Mouse (Mus musculus) limb, embryonic 15.5 days (tissue): ENCODE data around the gene Zfp346. TPM values are rescaled to one million over a fixed set of nuclear protein-coding genes. Genes with fewer than 3 reads are reported as not detected.

ENCODE experiments used
- ATAC-seq: fragments of 200-750 bp; cut with Nextera tagmentation; 2 replicates; pipeline ENCODE4 v1.8.0; 2017; ENCODE audit warnings: low read depth, moderate TSS enrichment; ENCODE audit not compliant: insufficient number of reproducible peaks, low FRiP score, low TSS enrichment
- H3K27ac ChIP-seq: fragments of 300-500 bp; sonication (generic); 2 replicates; pipeline ENCODE4 v1.5.1; 2015; ENCODE audit warnings: moderate library complexity, mild to moderate bottlenecking, inconsistent platforms
- H3K27me3 ChIP-seq: fragments of 300-500 bp; sonication (generic); 2 replicates; pipeline ENCODE4 v1.6.1; 2015; ENCODE audit warnings: inconsistent platforms
- H3K36me3 ChIP-seq: fragments of 300-500 bp; sonication (generic); 2 replicates; pipeline ENCODE4 v1.6.1; 2015; ENCODE audit warnings: inconsistent platforms
- H3K4me1 ChIP-seq: fragments of 300-500 bp; sonication (generic); 2 replicates; pipeline ENCODE4 v1.6.1; 2015; ENCODE audit warnings: inconsistent platforms
- H3K4me2 ChIP-seq: fragments of 300-500 bp; sonication (generic); 2 replicates; pipeline ENCODE4 v1.6.1; 2015; ENCODE audit warnings: mild to moderate bottlenecking, inconsistent platforms
- H3K4me3 ChIP-seq: fragments of 300-500 bp; sonication (generic); 2 replicates; pipeline ENCODE4 v1.5.1; 2015; ENCODE audit warnings: mild to moderate bottlenecking, inconsistent platforms
- H3K9ac ChIP-seq: fragments of 300-500 bp; sonication (generic); 2 replicates; pipeline ENCODE4 v1.6.1; 2015; ENCODE audit warnings: inconsistent platforms
- H3K9me3 ChIP-seq: fragments of 300-500 bp; sonication (generic); 2 replicates; pipeline ENCODE4 v1.6.1; 2016; ENCODE audit warnings: inconsistent platforms
- WGBS: fragments of 180-500 bp; shearing (Covaris S2); methylation state at CpG from one replicate; pipeline ENCODE4 v1.1.7; 2015; 5-methylcytosine and 5-hydroxymethylcytosine counted together
- polyA plus RNA-seq: library from polyadenylated mRNA; unstranded; fragments of >200 nt; fragmentation: Nextera tagmentation; extraction: Ambion mirVana; gene quantifications from 2 replicates; pipeline ENCODE4 v1.2.1, GENCODE M21; 2015

Gene Zfp346
- polyA plus RNA-seq, 1 experiment from 2014 or later: 26.0 TPM

DNA sequence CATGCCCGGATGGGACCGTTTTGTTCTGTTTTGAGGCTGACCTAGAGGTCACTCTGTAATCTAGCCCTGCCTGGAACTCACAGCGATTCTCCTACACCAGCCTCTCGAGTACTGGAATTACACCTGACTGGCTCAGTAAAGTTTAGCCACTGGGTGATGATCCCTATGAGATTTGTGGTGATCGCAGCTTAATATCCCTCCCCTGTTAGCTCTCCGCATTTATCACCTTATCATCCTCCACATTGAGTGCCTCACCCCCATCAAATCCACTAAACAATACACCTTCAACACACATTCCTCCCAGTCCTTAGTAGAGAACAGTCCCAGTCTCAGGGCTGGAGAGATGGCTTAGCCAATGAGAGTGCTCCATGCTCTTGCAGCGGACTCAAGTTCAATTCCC lies 57.3 kb downstream of the Zfp346 start:
- Histone ChIP-seq H3K27me3 (no peaks in the 10 kb centered on the region), H3K36me3 (no peaks in the 10 kb centered on the region), H3K4me2 (no peak overlapping the region), H3K4me1 (no peaks in the 10 kb centered on the region), H3K9me3 (no peaks in the 10 kb centered on the region), H3K9ac (no peak overlapping the region), H3K4me3 (no peak overlapping the region), H3K27ac (no peak overlapping the region)
- no peak for ATAC-seq
- 48% methylated on average over 7 of the region's 7 CpGs for WGBS

DNA sequence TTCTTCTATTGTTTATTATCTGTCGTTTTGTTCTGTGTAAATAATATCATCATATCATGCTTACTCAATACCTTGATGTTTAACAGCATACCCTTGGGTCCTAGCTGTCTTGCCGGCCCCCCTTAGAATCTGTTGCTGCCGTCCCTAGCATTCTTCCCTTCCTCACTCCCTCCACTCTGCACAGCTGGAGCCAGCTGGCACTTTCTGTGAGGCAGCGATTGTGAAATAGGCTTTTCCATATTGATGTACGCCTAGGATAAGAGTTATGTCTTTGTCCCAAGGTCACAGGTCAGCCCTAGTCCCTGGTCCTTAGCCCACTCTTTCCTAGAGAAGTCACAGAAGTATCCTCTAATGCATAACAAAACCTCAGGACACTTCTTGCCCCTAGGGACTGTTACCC lies 58.4 kb downstream of the Zfp346 start:
- Histone ChIP-seq H3K4me3 (no peak overlapping the region), H3K36me3 (no peaks in the 10 kb centered on the region), H3K9me3 (no peaks in the 10 kb centered on the region), H3K4me2 (no peak overlapping the region), H3K27me3 (no peaks in the 10 kb centered on the region), H3K9ac (no peak overlapping the region), H3K4me1 (no peaks in the 10 kb centered on the region), H3K27ac (no peak overlapping the region)
- WGBS: 72% methylated on average over 5 of the region's 5 CpGs
- no peak for ATAC-seq

GRCm38 (mm10) chr13:55165831-55166339 lies 60.8 kb downstream of the Zfp346 start:
- no peak for ATAC-seq
- no peak overlapping the region for H3K4me2 ChIP-seq
- H3K4me3 ChIP-seq: no peak overlapping the region
- no peaks in the 10 kb centered on the region for H3K9me3 ChIP-seq
- 0 out of 2 replicates have a peak, but pooled peaks cover 3% of the 10 kb centered on the region for H3K4me1 ChIP-seq
- H3K9ac ChIP-seq: no peak overlapping the region
- WGBS: 91% methylated on average over 16 of the region's 16 CpGs
- H3K27ac ChIP-seq: no peak overlapping the region
- H3K36me3 ChIP-seq: no peaks in the 10 kb centered on the region
- H3K27me3 ChIP-seq: no peaks in the 10 kb centered on the region

- no peak for ATAC-seq
- no peaks in the 10 kb centered on the region for H3K9me3 ChIP-seq
- no peak overlapping the region for H3K9ac ChIP-seq
- H3K36me3 ChIP-seq: no peaks in the 10 kb centered on the region
- 88% methylated on average over 32 of the region's 32 CpGs for WGBS
- no peak overlapping the region for H3K27ac ChIP-seq
- no peak overlapping the region for H3K4me3 ChIP-seq
- peaks cover 15% of the 10 kb centered on the region for H3K4me1 ChIP-seq
- H3K27me3 ChIP-seq: no peaks in the 10 kb centered on the region
- no peak overlapping the region for H3K4me2 ChIP-seq
These were observed 62.0 kb downstream of the Zfp346 start for GRCm38 (mm10) chr13:55166806-55167725.

GRCm38 (mm10) chr13:55167798-55168197 lies 62.7 kb downstream of the Zfp346 start:
- Histone ChIP-seq H3K4me2 (no peak overlapping the region), H3K9me3 (no peaks in the 10 kb centered on the region), H3K27ac (peak overlapping the region; percentile 39; the same call in 1 of the 2 replicates), H3K9ac (no peak overlapping the region), H3K4me1 (peaks cover 20% of the 10 kb centered on the region), H3K4me3 (no peak overlapping the region), H3K27me3 (no peaks in the 10 kb centered on the region), H3K36me3 (no peaks in the 10 kb centered on the region)
- no peak for ATAC-seq
- WGBS: 79% methylated on average over 11 of the region's 11 CpGs

- ATAC-seq: no peak
- Histone ChIP-seq H3K27me3 (no peaks in the 10 kb centered on the region), H3K4me2 (no peak overlapping the region), H3K4me3 (no peak overlapping the region), H3K9me3 (no peaks in the 10 kb centered on the region), H3K27ac (peak overlapping the region; percentile 39; the same call in 1 of the 2 replicates), H3K4me1 (peaks cover 20% of the 10 kb centered on the region), H3K36me3 (no peaks in the 10 kb centered on the region), H3K9ac (no peak overlapping the region)
- 86% methylated on average over 5 of the region's 5 CpGs for WGBS
These were observed 63.1 kb downstream of the Zfp346 start for GRCm38 (mm10) chr13:55168255-55168654.

- Histone ChIP-seq H3K4me2 (no peak overlapping the region), H3K27ac (peak overlapping the region; percentile 39), H3K27me3 (no peaks in the 10 kb centered on the region), H3K36me3 (no peaks in the 10 kb centered on the region), H3K9ac (no peak overlapping the region), H3K4me1 (peaks cover 20% of the 10 kb centered on the region), H3K9me3 (no peaks in the 10 kb centered on the region), H3K4me3 (no peak overlapping the region)
- WGBS: 34% methylated on average over 13 of the region's 13 CpGs
- ATAC-seq: peak; percentile 71
These were observed 63.9 kb downstream of the Zfp346 start for GRCm38 (mm10) chr13:55168958-55169369.

DNA sequence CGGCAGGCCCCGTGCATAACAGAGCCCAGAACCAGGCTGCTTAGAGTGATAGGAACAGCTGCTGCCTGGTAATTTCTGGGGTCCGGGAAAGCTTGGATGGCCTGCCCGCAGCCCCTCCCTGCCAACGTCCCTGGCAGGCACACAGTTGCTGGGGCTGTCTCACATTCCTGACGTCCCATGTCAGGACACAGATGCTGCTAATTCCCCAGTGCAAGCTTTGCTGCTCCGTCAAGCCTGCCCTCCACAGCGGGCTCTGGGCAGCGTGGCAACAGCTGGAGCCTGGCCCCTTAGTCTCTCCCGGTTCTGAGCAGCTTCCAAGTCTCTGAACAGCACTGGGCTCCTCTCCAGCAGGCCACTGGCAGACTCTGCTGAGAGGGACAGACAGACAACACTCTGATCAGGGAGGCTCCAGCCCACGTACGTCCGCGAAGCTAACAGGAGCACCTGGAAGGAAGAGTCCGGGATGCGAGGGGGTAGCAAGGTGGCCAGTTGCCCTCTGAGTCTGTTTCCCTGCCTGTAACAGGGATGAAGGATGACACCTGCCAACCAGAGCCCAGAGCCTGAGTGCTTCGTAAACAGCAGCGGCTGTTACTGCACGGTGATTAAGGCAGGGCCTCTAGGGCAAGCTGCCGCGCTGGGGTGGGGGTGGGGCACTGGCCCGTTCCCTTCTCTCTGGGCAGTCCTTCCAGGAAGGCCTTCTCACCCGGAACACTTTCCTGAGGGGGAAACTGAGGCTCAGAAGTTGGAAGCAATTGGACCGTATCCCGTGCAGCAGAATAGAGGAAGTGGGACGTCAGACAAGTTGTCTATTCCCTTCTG lies 66.6 kb downstream of the Zfp346 start:
- H3K36me3 ChIP-seq: no peaks in the 10 kb centered on the region
- 9% methylated on average over 26 of the region's 26 CpGs for whole genome bisulfite sequencing
- peak overlapping the region; percentile 12 for H3K4me3 ChIP-seq
- H3K4me1 ChIP-seq: peaks cover 20% of the 10 kb centered on the region
- H3K27ac ChIP-seq: peak overlapping the region; percentile 81
- peak overlapping the region; percentile 42 for H3K4me2 ChIP-seq
- no peaks in the 10 kb centered on the region for H3K9me3 ChIP-seq
- no peaks in the 10 kb centered on the region for H3K27me3 ChIP-seq
- no peak overlapping the region for H3K9ac ChIP-seq
- peak; percentile 67 for ATAC-seq

GRCm38 (mm10) chr13:55172336-55172770 lies 67.2 kb downstream of the Zfp346 start:
- Histone ChIP-seq H3K9me3 (no peaks in the 10 kb centered on the region), H3K9ac (no peak overlapping the region), H3K4me1 (peaks cover 20% of the 10 kb centered on the region), H3K4me3 (no peak overlapping the region), H3K36me3 (no peaks in the 10 kb centered on the region), H3K27ac (peak overlapping the region; percentile 81), H3K4me2 (peak overlapping the region; percentile 42; the same call in 1 of the 2 replicates), H3K27me3 (no peaks in the 10 kb centered on the region)
- no peak for ATAC-seq
- 43% methylated on average over 7 of the region's 7 CpGs for WGBS

- no peak overlapping the region for H3K9ac ChIP-seq
- no peaks in the 10 kb centered on the region for H3K9me3 ChIP-seq
- no peaks in the 10 kb centered on the region for H3K36me3 ChIP-seq
- H3K27ac ChIP-seq: peak overlapping the region; percentile 22; the same call in 1 of the 2 replicates
- 73% methylated on average over 11 of the region's 11 CpGs for WGBS
- ATAC-seq: no peak
- no peaks in the 10 kb centered on the region for H3K27me3 ChIP-seq
- H3K4me2 ChIP-seq: no peak overlapping the region
- H3K4me3 ChIP-seq: no peak overlapping the region
- H3K4me1 ChIP-seq: peaks cover 17% of the 10 kb centered on the region
These were observed 69.2 kb downstream of the Zfp346 start for GRCm38 (mm10) chr13:55174347-55174746.

- Histone ChIP-seq H3K36me3 (no peaks in the 10 kb centered on the region), H3K4me2 (no peak overlapping the region), H3K27me3 (no peaks in the 10 kb centered on the region), H3K4me1 (peaks cover 14% of the 10 kb centered on the region), H3K9ac (no peak overlapping the region), H3K27ac (no peak overlapping the region), H3K4me3 (no peak overlapping the region), H3K9me3 (no peaks in the 10 kb centered on the region)
- 85% methylated on average over 6 of the region's 6 CpGs for WGBS
- ATAC-seq: no peak
These were observed 71.2 kb downstream of the Zfp346 start for GRCm38 (mm10) chr13:55176265-55176664.
